Mouse (Mus musculus): ENCODE measurements around the gene Fosl2. TPM values are rescaled to one million over a fixed set of nuclear protein-coding genes. Genes with fewer than 3 reads are reported as not detected.

Fosl2 gene
- polyA plus RNA-seq, 1 experiment from 2014 or later = 1.9 TPM

DNA sequence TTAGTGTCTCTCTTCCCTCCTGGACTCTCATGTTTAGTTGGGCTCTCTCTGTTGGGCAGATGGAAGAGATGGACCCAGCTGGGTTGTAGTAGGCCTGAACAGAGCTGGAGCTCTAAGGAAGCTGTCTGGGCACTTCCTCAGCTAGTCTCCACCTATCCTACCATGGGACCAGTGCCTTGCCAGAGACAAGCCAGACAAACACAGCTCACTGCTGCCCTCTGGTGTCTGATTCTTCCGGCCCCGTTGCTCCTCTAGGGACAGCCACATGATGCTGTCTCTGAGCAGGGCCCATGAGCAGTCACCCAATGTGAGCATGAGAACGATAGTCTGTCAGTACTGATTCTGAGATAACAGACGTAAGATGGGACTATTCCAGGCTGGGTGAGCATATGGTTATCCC is 62.1 kb downstream of the Fosl2 start:
- Histone ChIP-seq H3K4me1 (replicated peaks; ENCODE audit: control insufficient read depth, insufficient read depth, low read length) (no peaks in the 10 kb centered on the region), H3K27me3 (replicated peaks; ENCODE audit: control insufficient read depth, insufficient read depth, low read length) (no peaks in the 10 kb centered on the region), H3K9ac (ENCODE audit: low read depth, low read length) (no peak overlapping the region), H3K9me3 (ENCODE audit: control insufficient read depth, low read length) (no peaks in the 10 kb centered on the region), H3K36me3 (ENCODE audit: control insufficient read depth, insufficient read depth, low read length) (no peaks in the 10 kb centered on the region), H3K4me3 (ENCODE audit: low read depth, low read length) (no peak overlapping the region), H3K4me2 (no peak overlapping the region), H3K27ac (ENCODE audit: low read depth, low read length) (no peak overlapping the region)
- WGBS = 7% methylated on average over 4 of the region's 4 CpGs
- DNase-seq (ENCODE audit: low spot score) (peak; percentile 86), ATAC-seq (replicated peaks; ENCODE audit: low FRiP score) (peak; percentile 54)

GRCm38 (mm10) chr5:32199136-32199535 is 63.5 kb downstream of the Fosl2 start:
- 50% methylated on average over 3 of the region's 3 CpGs for WGBS
- H3K9ac ChIP-seq (ENCODE audit: low read depth, low read length) = no peak overlapping the region

DNA sequence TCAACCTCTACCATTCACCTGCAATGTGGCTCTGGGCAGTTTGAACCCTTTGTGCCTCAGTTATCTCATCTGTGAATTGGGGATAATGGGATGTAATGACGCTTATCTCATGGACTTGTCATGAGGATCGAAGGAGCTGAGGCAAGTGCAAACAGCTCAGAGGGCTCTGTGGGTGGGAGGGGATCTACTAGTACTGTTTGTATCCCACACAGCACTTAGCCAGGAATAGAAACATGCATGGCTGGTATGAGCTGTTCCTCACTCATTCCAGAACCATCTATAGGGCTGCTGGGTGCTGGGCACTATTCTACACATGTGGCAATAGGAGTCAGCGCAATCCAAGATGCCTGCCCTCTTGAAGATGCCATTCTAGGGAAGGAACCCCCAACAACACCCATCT is 64.0 kb downstream of the Fosl2 start:
- H3K9me3 ChIP-seq (ENCODE audit: control insufficient read depth, low read length) = no peaks in the 10 kb centered on the region
- no peak overlapping the region for H3K9ac ChIP-seq (ENCODE audit: low read depth, low read length)
- WGBS = 82% methylated on average over 3 of the region's 3 CpGs
- H3K4me2 ChIP-seq = no peak overlapping the region
- no peaks in the 10 kb centered on the region for H3K4me1 ChIP-seq (replicated peaks; ENCODE audit: control insufficient read depth, insufficient read depth, low read length)
- no peaks in the 10 kb centered on the region for H3K27me3 ChIP-seq (replicated peaks; ENCODE audit: control insufficient read depth, insufficient read depth, low read length)
- ATAC-seq (replicated peaks; ENCODE audit: low FRiP score) (no peak), DNase-seq (ENCODE audit: low spot score) (no peak)
- H3K36me3 ChIP-seq (ENCODE audit: control insufficient read depth, insufficient read depth, low read length) = no peaks in the 10 kb centered on the region
- no peak overlapping the region for H3K4me3 ChIP-seq (ENCODE audit: low read depth, low read length)
- no peak overlapping the region for H3K27ac ChIP-seq (ENCODE audit: low read depth, low read length)

More at GRCm38 (mm10) chr5:32199136-32199535, 63.5 kb downstream of the Fosl2 start:
- DNase-seq (ENCODE audit: low spot score) = no peak
- Histone ChIP-seq H3K4me2 (no peak overlapping the region), H3K9me3 (ENCODE audit: control insufficient read depth, low read length) (no peaks in the 10 kb centered on the region), H3K36me3 (ENCODE audit: control insufficient read depth, insufficient read depth, low read length) (no peaks in the 10 kb centered on the region), H3K27ac (ENCODE audit: low read depth, low read length) (no peak overlapping the region), H3K4me1 (replicated peaks; ENCODE audit: control insufficient read depth, insufficient read depth, low read length) (no peaks in the 10 kb centered on the region), H3K27me3 (replicated peaks; ENCODE audit: control insufficient read depth, insufficient read depth, low read length) (no peaks in the 10 kb centered on the region), H3K4me3 (ENCODE audit: low read depth, low read length) (no peak overlapping the region)
- ATAC-seq (replicated peaks; ENCODE audit: low FRiP score) = no peak

DNA sequence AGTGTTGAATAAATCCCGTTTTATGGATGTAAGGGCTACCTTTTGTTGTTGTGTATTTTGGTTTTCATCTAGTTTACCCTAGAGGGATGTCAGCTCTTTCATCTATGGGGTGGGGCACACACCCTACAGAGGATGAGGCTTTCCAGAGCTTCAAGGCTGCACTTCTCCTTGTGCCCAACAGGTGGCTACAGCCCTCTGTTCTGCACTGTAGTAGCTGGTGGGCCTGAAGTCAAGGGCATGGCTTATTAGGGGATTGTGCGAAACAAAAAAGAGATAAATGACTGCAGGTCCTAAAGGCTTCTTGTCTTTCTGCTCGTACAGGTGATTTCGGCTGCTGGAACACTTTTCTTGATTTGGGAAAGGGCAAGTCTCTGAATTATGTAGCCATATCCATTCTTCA is 69.1 kb downstream of the Fosl2 start:
- DNase-seq (ENCODE audit: low spot score) (no peak), ATAC-seq (replicated peaks; ENCODE audit: low FRiP score) (no peak)
- H3K4me1 ChIP-seq (replicated peaks; ENCODE audit: control insufficient read depth, insufficient read depth, low read length) = no peaks in the 10 kb centered on the region
- no peak overlapping the region for H3K4me2 ChIP-seq
- no peaks in the 10 kb centered on the region for H3K9me3 ChIP-seq (ENCODE audit: control insufficient read depth, low read length)
- H3K36me3 ChIP-seq (ENCODE audit: control insufficient read depth, insufficient read depth, low read length) = no peaks in the 10 kb centered on the region
- H3K4me3 ChIP-seq (ENCODE audit: low read depth, low read length) = no peak overlapping the region
- H3K27me3 ChIP-seq (replicated peaks; ENCODE audit: control insufficient read depth, insufficient read depth, low read length) = no peaks in the 10 kb centered on the region
- H3K9ac ChIP-seq (ENCODE audit: low read depth, low read length) = no peak overlapping the region
- H3K27ac ChIP-seq (ENCODE audit: low read depth, low read length) = no peak overlapping the region
- WGBS = 68% methylated on average over 4 of the region's 4 CpGs

- Histone ChIP-seq H3K4me2 (no peak overlapping the region), H3K4me3 (ENCODE audit: low read depth, low read length) (no peak overlapping the region), H3K27me3 (replicated peaks; ENCODE audit: control insufficient read depth, insufficient read depth, low read length) (no peaks in the 10 kb centered on the region), H3K36me3 (ENCODE audit: control insufficient read depth, insufficient read depth, low read length) (no peaks in the 10 kb centered on the region), H3K9me3 (ENCODE audit: control insufficient read depth, low read length) (no peaks in the 10 kb centered on the region), H3K4me1 (replicated peaks; ENCODE audit: control insufficient read depth, insufficient read depth, low read length) (no peaks in the 10 kb centered on the region), H3K27ac (ENCODE audit: low read depth, low read length) (no peak overlapping the region), H3K9ac (ENCODE audit: low read depth, low read length) (no peak overlapping the region)
- no peak for ATAC-seq (replicated peaks; ENCODE audit: low FRiP score)
- WGBS = 69% methylated on average over 2 of the region's 2 CpGs
- DNase-seq (ENCODE audit: low spot score) = no peak
Measured at GRCm38 (mm10) chr5:32206726-32207125, 71.1 kb downstream of the Fosl2 start.

Other genes starting within 250 kb of the Fosl2 start
- not detected in 2 replicates for gene Plb1, start 96.9 kb downstream of the Fosl2 start, polyA plus RNA-seq (2014; fragmentation: Nextera tagmentation; extraction: Ambion mirVana)